Mouse (Mus musculus): Measurements from ENCODE around the gene Nfkbid. TPM values are rescaled to one million over a fixed set of nuclear protein-coding genes. Genes with fewer than 3 reads are reported as not detected.

The Nfkbid gene
- polyA plus RNA-seq, 1 experiment from 2014 or later, result 0.96 TPM

DNA sequence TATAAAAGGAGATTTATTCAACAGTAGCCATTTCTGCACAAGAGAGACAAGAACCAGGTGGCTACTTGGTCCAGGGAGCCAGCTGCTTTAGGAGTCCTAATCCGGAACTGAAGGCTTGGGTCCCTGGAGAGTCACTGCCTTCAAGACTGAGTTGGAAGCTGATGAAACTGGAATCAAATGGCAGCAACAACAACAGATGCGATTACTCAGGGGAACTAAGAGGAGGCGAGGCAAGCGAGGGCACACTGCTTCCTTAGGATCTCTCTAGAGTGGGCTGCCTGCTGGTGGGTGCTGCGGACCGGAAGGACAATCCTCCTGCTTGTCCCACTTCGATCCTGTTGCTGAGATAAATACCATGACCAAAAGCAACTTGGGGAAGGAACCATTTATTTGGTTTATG is 21.9 kb upstream of the Nfkbid start:
- Histone ChIP-seq H3K4me2 (ENCODE audit: low read depth, severe bottlenecking) (no peak overlapping the region), H3K36me3 (ENCODE audit: control insufficient read depth, insufficient read depth, low read length) (no peaks in the 10 kb centered on the region), H3K4me1 (ENCODE audit: control insufficient read depth, insufficient read depth, low read length) (no peaks in the 10 kb centered on the region), H3K27ac (replicated peaks; ENCODE audit: low read depth, low read length) (no peak overlapping the region), H3K9me3 (ENCODE audit: control insufficient read depth, low read length) (no peaks in the 10 kb centered on the region), H3K27me3 (ENCODE audit: control insufficient read depth, insufficient read depth, low read length) (no peaks in the 10 kb centered on the region), H3K9ac (ENCODE audit: low read length) (no peak overlapping the region), H3K4me3 (ENCODE audit: low read depth, low read length) (no peak overlapping the region)
- DNase-seq (ENCODE audit: low spot score) (no peak), ATAC-seq (ENCODE audit: insufficient number of reproducible peaks, low FRiP score, low TSS enrichment, low read depth) (no peak)
- WGBS, result 62% methylated on average over 7 of the region's 7 CpGs

DNA sequence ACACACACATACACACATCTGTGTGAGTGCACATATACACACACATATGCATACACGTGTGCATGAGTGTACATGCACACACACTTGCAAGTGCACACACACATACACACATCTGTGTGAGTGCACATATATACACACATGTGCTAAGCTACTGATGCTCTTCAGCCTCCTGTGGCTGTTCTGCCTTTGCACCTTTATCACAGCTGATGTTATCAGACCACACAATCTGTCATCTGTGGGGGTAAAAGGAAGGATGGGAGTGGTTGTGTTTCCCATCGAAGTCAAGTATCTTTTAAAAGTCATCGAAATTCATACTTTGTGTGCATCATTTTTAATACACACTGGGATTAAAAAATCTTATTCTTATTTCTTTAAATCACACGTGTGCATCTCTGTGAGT is 19.2 kb upstream of the Nfkbid start:
- DNase-seq (ENCODE audit: low spot score), result no peak
- WGBS, result 74% methylated on average over 4 of the region's 4 CpGs
- ATAC-seq (ENCODE audit: insufficient number of reproducible peaks, low FRiP score, low TSS enrichment, low read depth), result no peak
- no peaks in the 10 kb centered on the region for H3K36me3 ChIP-seq (ENCODE audit: control insufficient read depth, insufficient read depth, low read length)
- no peaks in the 10 kb centered on the region for H3K27me3 ChIP-seq (ENCODE audit: control insufficient read depth, insufficient read depth, low read length)
- no peak overlapping the region for H3K27ac ChIP-seq (replicated peaks; ENCODE audit: low read depth, low read length)
- no peak overlapping the region for H3K9ac ChIP-seq (ENCODE audit: low read length)
- H3K4me1 ChIP-seq (ENCODE audit: control insufficient read depth, insufficient read depth, low read length), result no peaks in the 10 kb centered on the region
- no peak overlapping the region for H3K4me3 ChIP-seq (ENCODE audit: low read depth, low read length)
- no peaks in the 10 kb centered on the region for H3K9me3 ChIP-seq (ENCODE audit: control insufficient read depth, low read length)
- no peak overlapping the region for H3K4me2 ChIP-seq (ENCODE audit: low read depth, severe bottlenecking)

DNA sequence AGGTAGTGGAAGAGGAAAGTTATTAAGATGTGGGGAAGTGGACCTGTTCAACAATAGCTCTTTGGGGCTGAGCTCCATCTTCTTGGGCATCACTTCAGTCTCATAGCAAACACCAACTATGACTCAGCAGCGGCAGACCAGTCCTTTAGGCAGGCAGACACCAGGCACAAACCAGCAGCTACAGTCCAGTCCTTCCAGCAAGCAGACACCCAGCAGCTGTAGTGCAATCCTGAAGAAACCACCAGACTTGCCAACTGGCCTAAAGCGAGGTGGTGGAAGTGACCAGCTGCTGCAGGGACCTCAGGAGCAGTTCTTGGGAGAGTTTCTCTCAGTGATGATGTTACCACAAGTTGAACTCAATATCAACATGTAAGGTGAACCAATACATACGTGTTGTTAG is 12.9 kb upstream of the Nfkbid start:
- no peak overlapping the region for H3K27ac ChIP-seq (replicated peaks; ENCODE audit: low read depth, low read length)
- no peaks in the 10 kb centered on the region for H3K4me1 ChIP-seq (ENCODE audit: control insufficient read depth, insufficient read depth, low read length)
- WGBS, result 74% methylated on average over 3 of the region's 3 CpGs
- H3K4me3 ChIP-seq (ENCODE audit: low read depth, low read length), result no peak overlapping the region
- no peaks in the 10 kb centered on the region for H3K9me3 ChIP-seq (ENCODE audit: control insufficient read depth, low read length)
- H3K27me3 ChIP-seq (ENCODE audit: control insufficient read depth, insufficient read depth, low read length), result no peaks in the 10 kb centered on the region
- no peaks in the 10 kb centered on the region for H3K36me3 ChIP-seq (ENCODE audit: control insufficient read depth, insufficient read depth, low read length)
- H3K9ac ChIP-seq (ENCODE audit: low read length), result no peak overlapping the region
- no peak overlapping the region for H3K4me2 ChIP-seq (ENCODE audit: low read depth, severe bottlenecking)
- ATAC-seq (ENCODE audit: insufficient number of reproducible peaks, low FRiP score, low TSS enrichment, low read depth) (no peak), DNase-seq (ENCODE audit: low spot score) (no peak)

DNA sequence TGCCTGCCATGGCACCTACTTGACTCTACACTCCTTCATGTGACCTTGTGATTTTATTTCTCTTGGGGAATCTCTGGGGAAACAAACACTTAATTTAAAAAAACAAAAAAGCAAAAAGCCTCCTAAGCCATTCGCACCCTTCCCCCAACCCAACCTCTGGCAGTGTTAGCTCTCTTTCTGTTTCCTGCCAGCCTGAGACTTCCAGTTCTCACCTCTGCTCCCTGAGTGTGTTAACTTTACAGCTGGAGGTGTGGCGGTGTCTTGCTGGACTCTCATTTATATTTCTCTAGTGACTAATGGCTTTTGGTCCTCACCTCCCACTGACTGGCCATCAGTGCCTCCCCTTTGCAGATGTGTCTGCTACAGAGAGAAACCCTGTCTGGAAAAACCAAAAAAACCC is 11.7 kb upstream of the Nfkbid start:
- no peak for DNase-seq (ENCODE audit: low spot score)

DNA sequence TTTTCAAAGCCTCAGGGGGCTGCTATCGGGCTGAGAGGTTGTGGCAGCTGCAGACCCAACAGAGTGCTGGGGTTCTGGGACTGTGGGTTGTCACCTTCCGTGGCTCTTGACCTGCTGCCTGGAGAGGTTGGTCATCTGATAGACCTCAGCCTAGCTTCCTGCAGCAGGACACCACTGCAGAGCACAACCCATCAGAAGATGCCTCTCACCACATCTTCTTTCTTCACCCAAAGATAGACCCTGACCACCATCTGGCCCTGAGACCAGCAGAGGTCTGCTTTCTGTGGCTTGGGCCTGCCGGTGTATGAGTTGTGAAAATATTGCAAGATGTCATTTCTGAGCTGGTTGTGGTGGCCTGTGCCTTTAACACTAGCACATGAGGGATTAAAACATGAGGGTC is 10.5 kb upstream of the Nfkbid start:
- Histone ChIP-seq H3K27me3 (ENCODE audit: control insufficient read depth, insufficient read depth, low read length) (no peaks in the 10 kb centered on the region), H3K27ac (replicated peaks; ENCODE audit: low read depth, low read length) (no peak overlapping the region), H3K4me3 (ENCODE audit: low read depth, low read length) (no peak overlapping the region), H3K9ac (ENCODE audit: low read length) (no peak overlapping the region), H3K36me3 (ENCODE audit: control insufficient read depth, insufficient read depth, low read length) (no peaks in the 10 kb centered on the region), H3K9me3 (ENCODE audit: control insufficient read depth, low read length) (no peaks in the 10 kb centered on the region), H3K4me1 (ENCODE audit: control insufficient read depth, insufficient read depth, low read length) (no peaks in the 10 kb centered on the region), H3K4me2 (ENCODE audit: low read depth, severe bottlenecking) (no peak overlapping the region)
- DNase-seq (ENCODE audit: low spot score) (no peak), ATAC-seq (ENCODE audit: insufficient number of reproducible peaks, low FRiP score, low TSS enrichment, low read depth) (no peak)
- 82% methylated on average over 3 of the region's 3 CpGs for whole genome bisulfite sequencing

More for the DNA sequence above, 11.7 kb upstream of the Nfkbid start:
- H3K9me3 ChIP-seq (ENCODE audit: control insufficient read depth, low read length), result no peaks in the 10 kb centered on the region
- ATAC-seq (ENCODE audit: insufficient number of reproducible peaks, low FRiP score, low TSS enrichment, low read depth), result no peak
- no peaks in the 10 kb centered on the region for H3K4me1 ChIP-seq (ENCODE audit: control insufficient read depth, insufficient read depth, low read length)
- H3K9ac ChIP-seq (ENCODE audit: low read length), result no peak overlapping the region
- 34% methylated on average over 2 of the region's 2 CpGs for WGBS
- H3K36me3 ChIP-seq (ENCODE audit: control insufficient read depth, insufficient read depth, low read length), result no peaks in the 10 kb centered on the region
- H3K27ac ChIP-seq (replicated peaks; ENCODE audit: low read depth, low read length), result no peak overlapping the region
- no peak overlapping the region for H3K4me2 ChIP-seq (ENCODE audit: low read depth, severe bottlenecking)
- H3K27me3 ChIP-seq (ENCODE audit: control insufficient read depth, insufficient read depth, low read length), result no peaks in the 10 kb centered on the region
- H3K4me3 ChIP-seq (ENCODE audit: low read depth, low read length), result no peak overlapping the region

DNA sequence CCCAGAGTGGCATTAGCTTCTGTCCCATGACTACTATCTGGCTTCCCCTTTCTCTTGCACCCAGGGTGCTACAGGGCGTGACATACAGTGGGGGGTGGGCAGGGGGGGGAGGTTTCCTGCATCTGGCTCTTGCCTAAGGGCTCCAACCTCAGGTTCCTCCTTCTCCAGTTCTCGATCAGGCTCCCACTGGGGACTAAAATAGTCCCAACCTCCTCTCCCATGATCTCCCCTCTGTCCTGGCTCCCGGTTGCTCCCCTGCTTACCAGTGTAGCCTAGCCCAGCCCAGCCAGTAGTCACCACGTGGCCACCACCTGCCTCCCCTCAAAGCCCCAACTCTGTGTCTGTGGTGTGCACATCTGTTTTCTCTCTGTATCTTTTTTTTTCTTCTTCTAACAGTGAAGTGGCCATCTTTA is 8.8 kb upstream of the Nfkbid start:
- DNase-seq (ENCODE audit: low spot score), result no peak
- no peaks in the 10 kb centered on the region for H3K4me1 ChIP-seq (ENCODE audit: control insufficient read depth, insufficient read depth, low read length)
- no peaks in the 10 kb centered on the region for H3K9me3 ChIP-seq (ENCODE audit: control insufficient read depth, low read length)
- no peak overlapping the region for H3K9ac ChIP-seq (ENCODE audit: low read length)
- H3K36me3 ChIP-seq (ENCODE audit: control insufficient read depth, insufficient read depth, low read length), result no peaks in the 10 kb centered on the region
- no peak overlapping the region for H3K4me3 ChIP-seq (ENCODE audit: low read depth, low read length)
- H3K27me3 ChIP-seq (ENCODE audit: control insufficient read depth, insufficient read depth, low read length), result no peaks in the 10 kb centered on the region
- WGBS, result 56% methylated on average over 4 of the region's 4 CpGs
- no peak for ATAC-seq (ENCODE audit: insufficient number of reproducible peaks, low FRiP score, low TSS enrichment, low read depth)
- no peak overlapping the region for H3K4me2 ChIP-seq (ENCODE audit: low read depth, severe bottlenecking)
- H3K27ac ChIP-seq (replicated peaks; ENCODE audit: low read depth, low read length), result no peak overlapping the region

DNA sequence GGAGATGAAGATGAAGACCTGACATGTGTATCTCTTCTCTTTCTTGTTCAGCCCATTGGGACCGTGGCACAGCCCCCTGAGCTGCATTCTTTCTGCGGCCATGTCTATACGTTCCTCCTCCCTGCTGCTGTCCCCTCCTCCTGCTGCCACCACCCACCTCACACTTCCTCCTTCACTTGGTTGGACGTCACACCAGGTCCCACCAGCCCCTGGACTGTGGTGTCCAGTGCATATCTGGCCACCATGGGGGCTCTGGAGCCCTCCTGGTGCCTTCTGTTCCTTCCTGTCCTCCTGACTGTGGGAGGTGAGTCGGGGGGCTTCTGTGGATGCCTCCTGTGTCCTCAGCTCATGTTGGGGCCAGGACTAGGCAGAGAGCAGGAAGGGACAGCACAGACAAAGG is 7.9 kb upstream of the Nfkbid start, which contains the start of gene Tyrobp:
Gene Tyrobp (plus strand): TSS at position 165 of the 400 bp plus-strand sequence.
- ATAC-seq (ENCODE audit: insufficient number of reproducible peaks, low FRiP score, low TSS enrichment, low read depth) (no peak), DNase-seq (ENCODE audit: low spot score) (no peak)
- Histone ChIP-seq H3K4me3 (ENCODE audit: low read depth, low read length) (no peak within 1 kb of the TSS), H3K27me3 (ENCODE audit: control insufficient read depth, insufficient read depth, low read length) (no peaks in the 10 kb centered on the region), H3K27ac (replicated peaks; ENCODE audit: low read depth, low read length) (no peak within 1 kb of the TSS), H3K36me3 (ENCODE audit: control insufficient read depth, insufficient read depth, low read length) (no peaks in the 10 kb centered on the region), H3K9ac (ENCODE audit: low read length) (no peak within 1 kb of the TSS), H3K9me3 (ENCODE audit: control insufficient read depth, low read length) (no peaks in the 10 kb centered on the region), H3K4me1 (ENCODE audit: control insufficient read depth, insufficient read depth, low read length) (no peaks in the 10 kb centered on the region), H3K4me2 (ENCODE audit: low read depth, severe bottlenecking) (no peak within 1 kb of the TSS)
- 76% methylated on average over 5 of the region's 5 CpGs for WGBS

DNA sequence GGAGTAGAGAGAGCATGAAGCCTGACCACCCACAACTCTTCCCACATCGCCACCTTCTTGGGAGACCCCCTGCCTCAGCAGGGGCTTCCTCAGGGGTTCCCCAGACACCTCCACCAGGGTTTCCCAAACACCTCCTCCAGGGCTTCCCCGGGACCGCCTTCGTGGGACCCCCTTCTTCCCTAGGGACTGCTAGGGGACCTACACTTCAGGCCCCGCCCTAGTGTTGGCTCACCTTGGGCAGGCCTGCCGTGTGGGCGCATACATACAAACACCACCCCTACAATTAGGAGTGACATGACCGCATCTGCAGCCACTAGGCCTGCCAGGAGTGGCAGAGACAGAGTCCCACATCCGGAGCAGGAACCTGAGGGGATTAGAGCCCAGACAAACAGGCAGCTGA is 3.7 kb upstream of the Nfkbid start:
- peaks cover 19% of the 10 kb centered on the region for H3K27me3 ChIP-seq (ENCODE audit: control insufficient read depth, insufficient read depth, low read length)
- H3K4me1 ChIP-seq (ENCODE audit: control insufficient read depth, insufficient read depth, low read length), result no peaks in the 10 kb centered on the region; the same call in 1 of the 2 replicates
- WGBS, result 74% methylated on average over 9 of the region's 9 CpGs
- no peak overlapping the region for H3K4me3 ChIP-seq (ENCODE audit: low read depth, low read length)
- no peak overlapping the region for H3K9ac ChIP-seq (ENCODE audit: low read length)
- H3K36me3 ChIP-seq (ENCODE audit: control insufficient read depth, insufficient read depth, low read length), result no peaks in the 10 kb centered on the region
- no peak overlapping the region for H3K27ac ChIP-seq (replicated peaks; ENCODE audit: low read depth, low read length)
- ATAC-seq (ENCODE audit: insufficient number of reproducible peaks, low FRiP score, low TSS enrichment, low read depth) (no peak), DNase-seq (ENCODE audit: low spot score) (no peak)
- no peak overlapping the region for H3K4me2 ChIP-seq (ENCODE audit: low read depth, severe bottlenecking)
- H3K9me3 ChIP-seq (ENCODE audit: control insufficient read depth, low read length), result no peaks in the 10 kb centered on the region
